Comparison of ENCODE assay signal across 12 mouse cellular contexts in genomic region chr17:49627011-49627794, GRCm38 (mm10). TPM values are rescaled to one million over a fixed set of nuclear protein-coding genes. Genes with fewer than 3 reads are reported as not detected.
DNase-seq lines count a peak whose midpoint lies in the region; ATAC-seq and TF ChIP-seq lines count a peak whose summit lies in the region.
"Had no signal": no experiment of that assay in that cellular context is flagged by ENCODE, and none has a peak within 500 bp of the region (broad histone marks: within the 10 kb centered on the region; RNA-seq: fewer than 3 reads in every experiment).

No protein-coding gene starts in this region.

- WGBS in heart, adult 2 months, result 64% methylated on average over 13 of the region's 13 CpGs
- WGBS in liver, embryonic 11.5 days, result 70% methylated on average over 13 of the region's 13 CpGs
- WGBS in neural tube, embryonic 15.5 days, result 86% methylated on average over 13 of the region's 13 CpGs

- 0 out of 2 replicates have a peak, but pooled peaks have one; percentile 39 for TF ChIP-seq EP300 in heart, adult 2 months (IDR thresholded peaks at IDR 0.05; ENCODE audit: insufficient read depth, low read depth, low read length)

- H3K9ac ChIP-seq in heart, adult 2 months (ENCODE audit: low read depth, low read length), result no peak overlapping the region
- H3K9ac ChIP-seq in liver, embryonic 11.5 days (ENCODE audit: low read depth, low read length), result no peak overlapping the region
- H3K9ac ChIP-seq in neural tube, embryonic 15.5 days (replicated peaks), result no peak overlapping the region

- H3K4me2 ChIP-seq in liver, embryonic 11.5 days, result no peak overlapping the region
- no peak overlapping the region for H3K4me2 ChIP-seq in neural tube, embryonic 15.5 days

- TF ChIP-seq POLR2A in heart, adult 2 months (IDR thresholded peaks at IDR 0.05; ENCODE audit: insufficient read depth, low read depth, low read length), result no peak

- peaks cover 1% of the 10 kb centered on the region; the same call in 1 of the 2 replicates for H3K4me1 ChIP-seq in heart, adult 2 months (ENCODE audit: control insufficient read depth, insufficient read depth, low read length)
- no peaks in the 10 kb centered on the region; the same call in 1 of the 2 replicates for H3K4me1 ChIP-seq in liver, embryonic 11.5 days (replicated peaks; ENCODE audit: control insufficient read depth, insufficient read depth, low read length)
- H3K4me1 ChIP-seq in neural tube, embryonic 15.5 days, result no peaks in the 10 kb centered on the region

- no peaks in the 10 kb centered on the region for H3K36me3 ChIP-seq in heart, adult 2 months (ENCODE audit: control insufficient read depth, insufficient read depth, low read length)
- H3K36me3 ChIP-seq in liver, embryonic 11.5 days (ENCODE audit: control insufficient read depth, insufficient read depth, low read length), result no peaks in the 10 kb centered on the region
- H3K36me3 ChIP-seq in neural tube, embryonic 15.5 days, result no peaks in the 10 kb centered on the region
- H3K36me3 ChIP-seq: forebrain, embryonic 10.5 days had no signal

- no peak overlapping the region for H3K4me3 ChIP-seq in heart, adult 2 months
- H3K4me3 ChIP-seq in liver, embryonic 11.5 days (ENCODE audit: low read depth, low read length), result no peak overlapping the region
- no peak overlapping the region for H3K4me3 ChIP-seq in neural tube, embryonic 15.5 days (replicated peaks)
- H3K4me3 ChIP-seq: forebrain, embryonic 10.5 days had no signal

- no peak overlapping the region; the same call in 1 of the 2 replicates for H3K27ac ChIP-seq in heart, adult 2 months
- H3K27ac ChIP-seq in liver, embryonic 11.5 days (ENCODE audit: low read depth, low read length), result no peak overlapping the region
- no peak overlapping the region for H3K27ac ChIP-seq in neural tube, embryonic 15.5 days (replicated peaks)
- H3K27ac ChIP-seq: forebrain, embryonic 10.5 days; hindbrain, postnatal 0 days had no signal

- H3K27me3 ChIP-seq in heart, adult 2 months (ENCODE audit: control insufficient read depth, insufficient read depth, low read length), result no peaks in the 10 kb centered on the region
- H3K27me3 ChIP-seq in liver, embryonic 11.5 days (replicated peaks; ENCODE audit: control insufficient read depth, insufficient read depth, low read length), result no peaks in the 10 kb centered on the region
- H3K27me3 ChIP-seq in neural tube, embryonic 15.5 days (replicated peaks), result no peaks in the 10 kb centered on the region

- no peak for TF ChIP-seq CTCF in heart, adult 2 months (IDR thresholded peaks at IDR 0.05)

- DNase-seq in heart, adult 2 months, result no peak
- DNase-seq in heart, postnatal 14 days, result no peak
- peak; percentile 38 for DNase-seq in brain, adult 2 months (ENCODE audit: low read depth, low spot score)
- peak; percentile 61 for DNase-seq in kidney, adult 11 months
- no peak for DNase-seq in liver, embryonic 11.5 days (ENCODE audit: low spot score)
- DNase-seq in right cerebral cortex, postnatal 4 days, result no peak
- DNase-seq in testis, postnatal 14 days (ENCODE audit: low spot score), result no peak
- DNase-seq: cerebellum, adult 9-11 months had no signal

- H3K9me3 ChIP-seq in liver, embryonic 11.5 days (ENCODE audit: control insufficient read depth, low read length), result no peaks in the 10 kb centered on the region
- H3K9me3 ChIP-seq in neural tube, embryonic 15.5 days (replicated peaks), result no peaks in the 10 kb centered on the region
- H3K9me3 ChIP-seq: forebrain, embryonic 10.5 days had no signal

- no peaks in the 10 kb centered on the region for H3K79me2 ChIP-seq in heart, adult 2 months (replicated peaks; ENCODE audit: control insufficient read depth, insufficient read depth, low read length)

- ATAC-seq in liver, embryonic 11.5 days (replicated peaks; ENCODE audit: low FRiP score), result peak; percentile 62
- no peak for ATAC-seq in neural tube, embryonic 15.5 days (ENCODE audit: low FRiP score)
- ATAC-seq: hindbrain, postnatal 0 days had no signal

- intact Hi-C loops in heart, adult 2 months (cut with DNase I), result no loop called here
- intact Hi-C loops in heart, postnatal 14 days (cut with DNase I), result no loop called here

RNA-seq across cellular contexts. Expression of gene Kif6, which starts 12.3 kb away (rescaled TPM):
- total RNA-seq in heart, adult 2 months (2021), result 1 to 10 TPM; 2.3 to 2.6 TPM
- polyA plus RNA-seq in heart, adult 2 months (2012; rRNA removed), result 2.1 and 4.0 TPM in 2 replicates
- 1 to 10 TPM; 2.4 to 4.2 TPM for total RNA-seq in heart, postnatal 14 days (2021)
- 0.43 and 0.92 TPM in 2 replicates for polyA plus RNA-seq in liver, embryonic 11.5 days (2014; fragmentation: Nextera tagmentation; extraction: Ambion mirVana)
- 2.1 and 3.7 TPM in 2 replicates for polyA plus RNA-seq in neural tube, embryonic 15.5 days (2015; fragmentation: Nextera tagmentation; extraction: Ambion mirVana)
- total RNA-seq: monocyte, adult 5-6 weeks had no signal

Comparison
In these comparisons a context has a peak if more than half of its experiments do, and no peak if none do; other contexts are left out.
1. DNase-seq: peak in brain, adult 2 months (single experiment) and kidney, adult 11 months (single experiment); none in heart, adult 2 months (0 of 2), heart, postnatal 14 days (0 of 2), liver, embryonic 11.5 days (single experiment), right cerebral cortex, postnatal 4 days (single experiment) and testis, postnatal 14 days (single experiment).